Mouse (Mus musculus) limb, embryonic 14.5 days (tissue): ENCODE results near the gene Pcbp2. TPM values are rescaled to one million over a fixed set of nuclear protein-coding genes. Genes with fewer than 3 reads are reported as not detected.

ENCODE experiments used
- ATAC-seq: fragments of 200-750 bp; cut with Nextera tagmentation; 2 replicates; pipeline ENCODE4 v1.8.0; 2017; ENCODE audit warnings: low read depth, moderate number of reproducible peaks, moderate TSS enrichment; ENCODE audit not compliant: low FRiP score
- DNase-seq: peaks from one replicate; pipeline ENCODE4 v3.0.0-alpha.2; 2015; ENCODE audit warnings: low spot score
- H3K27ac ChIP-seq: fragments of 300-500 bp; sonication (generic); replicated peaks from 2 replicates; pipeline ENCODE4 v1.5.1; 2014; ENCODE audit warnings: low read depth, mild to moderate bottlenecking, low read length, moderate library complexity, mixed read lengths
- H3K27me3 ChIP-seq: fragments of 300-500 bp; sonication (generic); 2 replicates; pipeline ENCODE4 v1.6.1; 2014; ENCODE audit warnings: low read length, mixed read lengths; ENCODE audit not compliant: control insufficient read depth, insufficient read depth
- H3K36me3 ChIP-seq: fragments of 300-500 bp; sonication (generic); 2 replicates; pipeline ENCODE4 v1.6.1; 2014; ENCODE audit warnings: mild to moderate bottlenecking, low read length, moderate library complexity, mixed read lengths; ENCODE audit not compliant: control insufficient read depth, insufficient read depth
- H3K4me1 ChIP-seq: fragments of 300-500 bp; sonication (generic); 2 replicates; pipeline ENCODE4 v1.6.1; 2014; ENCODE audit warnings: antibody characterized with exemption, low read length, mixed read lengths; ENCODE audit not compliant: control insufficient read depth, insufficient read depth
- H3K4me2 ChIP-seq: fragments of 300-500 bp; sonication (generic); replicated peaks from 2 replicates; pipeline ENCODE4 v1.6.1; 2014; ENCODE audit warnings: low read depth, mild to moderate bottlenecking, low read length, moderate library complexity; ENCODE audit not compliant: severe bottlenecking
- H3K4me3 ChIP-seq: fragments of 300-500 bp; sonication (generic); replicated peaks from 2 replicates; pipeline ENCODE4 v1.5.1; 2014; ENCODE audit warnings: low read length
- H3K9ac ChIP-seq: fragments of 300-500 bp; sonication (generic); 2 replicates; pipeline ENCODE4 v1.6.1; 2014; ENCODE audit warnings: mild to moderate bottlenecking, low read depth, low read length, moderate library complexity; ENCODE audit not compliant: severe bottlenecking
- H3K9me3 ChIP-seq: fragments of 300-500 bp; sonication (generic); 2 replicates; pipeline ENCODE4 v1.6.1; 2016; ENCODE audit warnings: low read length; ENCODE audit not compliant: control insufficient read depth
- POLR2A ChIP-seq: fragments of 200-500 bp; IDR thresholded peaks from 2 replicates; pipeline ENCODE4 v1.8.0; 2012; ENCODE audit warnings: inconsistent platforms, mild to moderate bottlenecking, moderate library complexity, borderline replicate concordance; ENCODE audit not compliant: insufficient read depth, insufficient read length; ENCODE audit errors: extremely low read depth
- WGBS: fragments of 180-500 bp; shearing (Covaris S2); extraction: QIAGEN DNeasy Blood & Tissue Kit; methylation state at CpG from one replicate; pipeline ENCODE4 v1.1.7; 2014; 5-methylcytosine and 5-hydroxymethylcytosine counted together
- polyA plus RNA-seq, 2 experiments: library from polyadenylated mRNA; depleted of rRNA in 1 of 2; stranded (reverse) in 1 of 2; unstranded in 1 of 2; fragments of >200 nt; fragmentation: Nextera tagmentation in 1 of 2; extraction: Ambion mirVana in 1 of 2; gene quantifications; 2 replicates each; pipeline versions ENCODE4 v1.2.1 to v1.2.3; 2012 to 2014

The Pcbp2 gene
- polyA plus RNA-seq, 2 experiments = 324 to 814 TPM

DNA sequence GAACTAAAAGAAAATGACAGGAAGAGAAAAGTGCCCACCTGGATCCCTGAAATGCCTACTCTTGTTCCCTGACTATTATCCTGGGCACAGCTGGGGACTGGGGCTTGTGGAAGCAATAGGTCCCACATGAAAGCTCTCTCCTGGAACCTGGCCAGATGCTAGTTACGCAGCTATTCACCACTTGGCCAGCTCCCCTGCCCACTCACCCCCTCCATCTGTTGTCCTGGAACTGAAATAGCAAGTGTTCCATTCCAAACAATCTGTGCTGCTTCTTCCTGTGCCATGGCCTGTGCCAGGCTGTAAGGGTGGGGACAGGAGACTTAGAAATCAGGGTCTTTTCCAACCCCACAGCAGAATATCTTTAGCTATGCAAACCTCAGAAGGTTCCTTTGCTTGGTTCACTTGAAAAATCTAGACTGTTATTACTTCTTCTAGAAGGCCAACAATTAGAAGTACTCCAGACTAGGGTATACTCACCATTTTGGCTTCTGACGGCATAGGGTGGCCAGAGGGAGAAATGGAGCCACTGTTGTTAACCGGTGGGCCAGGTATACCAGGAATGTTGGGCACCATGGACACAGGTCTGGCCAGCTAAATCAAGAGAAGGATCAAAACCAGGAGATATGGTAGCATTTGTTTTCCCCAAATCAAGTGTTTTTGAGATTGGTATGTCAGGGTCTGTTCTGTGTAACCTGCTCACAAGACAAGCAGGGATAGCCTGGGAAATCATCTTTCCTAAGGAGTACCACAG, 76.5 kb downstream of the Pcbp2 start:
- no peaks in the 10 kb centered on the region for H3K27me3 ChIP-seq
- no peaks in the 10 kb centered on the region for H3K4me1 ChIP-seq
- H3K27ac ChIP-seq = no peak overlapping the region
- ATAC-seq (no peak), DNase-seq (peak; percentile 72)
- peaks cover 68% of the 10 kb centered on the region for H3K36me3 ChIP-seq
- no peak overlapping the region for H3K4me2 ChIP-seq
- H3K9me3 ChIP-seq = no peaks in the 10 kb centered on the region
- no peak overlapping the region for H3K4me3 ChIP-seq
- no peak for TF ChIP-seq POLR2A
- no peak overlapping the region for H3K9ac ChIP-seq
- 74% methylated on average over 3 of the region's 3 CpGs for WGBS

DNA sequence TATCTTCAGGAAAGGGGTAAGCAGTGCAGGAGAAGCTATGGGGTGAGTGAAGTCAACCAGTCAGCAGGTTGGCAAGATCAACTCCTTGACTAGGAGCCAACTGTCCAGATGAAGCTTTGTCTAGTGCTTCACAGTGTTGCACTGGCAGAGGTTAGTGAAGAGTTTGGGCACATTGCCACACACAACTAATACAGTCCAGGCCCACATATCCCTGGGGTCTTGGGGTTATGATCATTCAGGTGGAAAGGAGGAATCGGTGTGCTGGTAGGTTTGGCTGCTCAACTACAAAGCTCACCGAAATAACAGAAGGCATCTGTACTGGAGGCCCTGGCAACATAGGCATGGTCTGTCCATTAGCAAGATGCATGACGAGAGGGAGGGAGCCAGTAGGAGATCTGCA, 77.1 kb downstream of the Pcbp2 start:
- Histone ChIP-seq H3K36me3 (peaks cover 68% of the 10 kb centered on the region), H3K4me1 (no peaks in the 10 kb centered on the region), H3K4me3 (no peak overlapping the region), H3K9me3 (no peaks in the 10 kb centered on the region), H3K9ac (no peak overlapping the region), H3K4me2 (no peak overlapping the region), H3K27ac (no peak overlapping the region), H3K27me3 (no peaks in the 10 kb centered on the region)
- ATAC-seq (no peak), DNase-seq (no peak)
- 83% methylated on average over 3 of the region's 3 CpGs for WGBS
- TF ChIP-seq POLR2A = no peak

Other genes with a start within 250 kb of the Pcbp2 start
- gene Itgb7, start 238.6 kb upstream of the Pcbp2 start, polyA plus RNA-seq (2012; rRNA removed) = 2.7 and 3.0 TPM in 2 replicates
- gene Itgb7, start 238.6 kb upstream of the Pcbp2 start, polyA plus RNA-seq (2014; fragmentation: Nextera tagmentation; extraction: Ambion mirVana) = 4.2 and 6.5 TPM in 2 replicates
- 135 and 175 TPM in 2 replicates for gene Rarg, start 213.0 kb upstream of the Pcbp2 start, polyA plus RNA-seq (2012; rRNA removed)
- gene Rarg, start 213.0 kb upstream of the Pcbp2 start, polyA plus RNA-seq (2014; fragmentation: Nextera tagmentation; extraction: Ambion mirVana) = 115 and 140 TPM in 2 replicates
- 3.1 and 3.8 TPM in 2 replicates for gene Gm9918, start 200.0 kb upstream of the Pcbp2 start, polyA plus RNA-seq (2012; rRNA removed)
- 0.93 and 1.0 TPM in 2 replicates for gene Gm9918, start 200.0 kb upstream of the Pcbp2 start, polyA plus RNA-seq (2014; fragmentation: Nextera tagmentation; extraction: Ambion mirVana)
- 55.6 and 76.8 TPM in 2 replicates for gene Mfsd5, start 191.1 kb upstream of the Pcbp2 start, polyA plus RNA-seq (2012; rRNA removed)
- 77.7 and 82.1 TPM in 2 replicates for gene Mfsd5, start 191.1 kb upstream of the Pcbp2 start, polyA plus RNA-seq (2014; fragmentation: Nextera tagmentation; extraction: Ambion mirVana)
- gene Espl1, start 174.3 kb upstream of the Pcbp2 start, polyA plus RNA-seq (2012; rRNA removed) = 37.2 and 40.0 TPM in 2 replicates
- gene Espl1, start 174.3 kb upstream of the Pcbp2 start, polyA plus RNA-seq (2014; fragmentation: Nextera tagmentation; extraction: Ambion mirVana) = 27.2 and 27.3 TPM in 2 replicates
- 177 and 331 TPM in 2 replicates for gene Pfdn5, start 144.4 kb upstream of the Pcbp2 start, polyA plus RNA-seq (2012; rRNA removed)
- 527 and 545 TPM in 2 replicates for gene Pfdn5, start 144.4 kb upstream of the Pcbp2 start, polyA plus RNA-seq (2014; fragmentation: Nextera tagmentation; extraction: Ambion mirVana)
- 108 and 117 TPM in 2 replicates for gene Myg1, start 138.8 kb upstream of the Pcbp2 start, polyA plus RNA-seq (2012; rRNA removed)
- 91.1 and 92.1 TPM in 2 replicates for gene Myg1, start 138.8 kb upstream of the Pcbp2 start, polyA plus RNA-seq (2014; fragmentation: Nextera tagmentation; extraction: Ambion mirVana)
- gene Aaas, start 119.8 kb upstream of the Pcbp2 start, polyA plus RNA-seq (2012; rRNA removed) = 65.5 and 86.5 TPM in 2 replicates
- 54.4 and 59.6 TPM in 2 replicates for gene Aaas, start 119.8 kb upstream of the Pcbp2 start, polyA plus RNA-seq (2014; fragmentation: Nextera tagmentation; extraction: Ambion mirVana)
- 22.5 and 32.5 TPM in 2 replicates for gene Sp7, start 103.4 kb upstream of the Pcbp2 start, polyA plus RNA-seq (2012; rRNA removed)
- gene Sp7, start 103.4 kb upstream of the Pcbp2 start, polyA plus RNA-seq (2014; fragmentation: Nextera tagmentation; extraction: Ambion mirVana) = 7.9 and 11.7 TPM in 2 replicates
- 35.7 and 41.1 TPM in 2 replicates for gene Sp1, start 64.4 kb upstream of the Pcbp2 start, polyA plus RNA-seq (2012; rRNA removed)
- 17.2 and 17.7 TPM in 2 replicates for gene Sp1, start 64.4 kb upstream of the Pcbp2 start, polyA plus RNA-seq (2014; fragmentation: Nextera tagmentation; extraction: Ambion mirVana)
- 0.53 and 0.67 TPM in 2 replicates for gene Amhr2, start 25.2 kb upstream of the Pcbp2 start, polyA plus RNA-seq (2012; rRNA removed)
- gene Amhr2, start 25.2 kb upstream of the Pcbp2 start, polyA plus RNA-seq (2014; fragmentation: Nextera tagmentation; extraction: Ambion mirVana) = 0.25 and 1.1 TPM in 2 replicates
- 67.8 and 74.6 TPM in 2 replicates for gene Prr13, start 11.5 kb upstream of the Pcbp2 start, polyA plus RNA-seq (2012; rRNA removed)
- gene Prr13, start 11.5 kb upstream of the Pcbp2 start, polyA plus RNA-seq (2014; fragmentation: Nextera tagmentation; extraction: Ambion mirVana) = 76.6 and 81.6 TPM in 2 replicates
- gene Gm10337, start 33.2 kb downstream of the Pcbp2 start, polyA plus RNA-seq (2012; rRNA removed) = not detected in 2 replicates
- not detected in 2 replicates for gene Gm10337, start 33.2 kb downstream of the Pcbp2 start, polyA plus RNA-seq (2014; fragmentation: Nextera tagmentation; extraction: Ambion mirVana)
- gene Map3k12, start 46.5 kb downstream of the Pcbp2 start, polyA plus RNA-seq (2012; rRNA removed) = 36.3 and 38.3 TPM in 2 replicates
- gene Map3k12, start 46.5 kb downstream of the Pcbp2 start, polyA plus RNA-seq (2014; fragmentation: Nextera tagmentation; extraction: Ambion mirVana) = 15.8 and 18.7 TPM in 2 replicates
- 132 and 150 TPM in 2 replicates for gene Tarbp2, start 47.7 kb downstream of the Pcbp2 start, polyA plus RNA-seq (2012; rRNA removed)
- 78.1 and 86.6 TPM in 2 replicates for gene Tarbp2, start 47.7 kb downstream of the Pcbp2 start, polyA plus RNA-seq (2014; fragmentation: Nextera tagmentation; extraction: Ambion mirVana)
- gene Npff, start 54.4 kb downstream of the Pcbp2 start, polyA plus RNA-seq (2012; rRNA removed) = 13.7 and 14.4 TPM in 2 replicates
- gene Npff, start 54.4 kb downstream of the Pcbp2 start, polyA plus RNA-seq (2014; fragmentation: Nextera tagmentation; extraction: Ambion mirVana) = 2.5 and 2.8 TPM in 2 replicates
- gene Gm28047, start 154.5 kb downstream of the Pcbp2 start, polyA plus RNA-seq (2012; rRNA removed) = not detected in 2 replicates
- not detected in 2 replicates for gene Gm28047, start 154.5 kb downstream of the Pcbp2 start, polyA plus RNA-seq (2014; fragmentation: Nextera tagmentation; extraction: Ambion mirVana)
- gene Atf7, start 154.9 kb downstream of the Pcbp2 start, polyA plus RNA-seq (2012; rRNA removed) = 110 and 155 TPM in 2 replicates
- 50.7 and 51.0 TPM in 2 replicates for gene Atf7, start 154.9 kb downstream of the Pcbp2 start, polyA plus RNA-seq (2014; fragmentation: Nextera tagmentation; extraction: Ambion mirVana)
- 635 and 699 TPM in 2 replicates for gene Atp5g2, start 201.8 kb downstream of the Pcbp2 start, polyA plus RNA-seq (2012; rRNA removed)
- gene Atp5g2, start 201.8 kb downstream of the Pcbp2 start, polyA plus RNA-seq (2014; fragmentation: Nextera tagmentation; extraction: Ambion mirVana) = 73.6 and 78.4 TPM in 2 replicates